ENCODE assay signal across 8 mouse cellular contexts in the genomic region with DNA sequence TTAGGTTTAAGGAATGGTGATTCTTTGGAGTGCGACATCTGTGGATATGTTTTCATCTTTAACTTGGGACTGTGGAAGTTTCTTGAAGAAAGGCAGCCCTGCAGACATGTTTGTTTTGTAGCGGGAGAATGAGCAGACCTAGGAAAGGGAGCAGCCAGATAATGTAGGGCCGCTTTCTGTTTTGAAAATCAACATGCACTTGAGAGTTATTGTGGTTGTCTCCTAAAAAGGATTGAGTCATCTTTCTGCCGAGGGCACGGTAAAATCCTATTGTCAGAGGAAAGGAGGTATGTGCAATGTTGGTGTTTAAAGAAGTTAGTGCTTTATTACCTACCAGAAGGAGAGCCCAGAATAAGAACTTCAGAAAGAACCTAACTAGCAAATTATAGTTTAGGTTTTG. TPM values are rescaled to one million over a fixed set of nuclear protein-coding genes. Genes with fewer than 3 reads are reported as not detected.
DNase-seq lines count a peak whose midpoint lies in the region; ATAC-seq lines count a peak whose summit lies in the region.
"Had no signal": no experiment of that assay in that cellular context is flagged by ENCODE, and none has a peak within 500 bp of the region (broad histone marks: within the 10 kb centered on the region; RNA-seq: fewer than 3 reads in every experiment).

No protein-coding gene starts in this region.

- no peak for DNase-seq in lung, postnatal 10 days
- no peak for DNase-seq in gastrocnemius, postnatal 10 days
- no peak for DNase-seq in frontal cortex, postnatal 25 days (ENCODE audit: low spot score in 2 of 2)
- DNase-seq: thymus, postnatal 4 days had no signal

- peaks cover 51% of the 10 kb centered on the region for H3K4me1 ChIP-seq in lung, embryonic 16.5 days (replicated peaks; ENCODE audit: control insufficient read depth, insufficient read depth, low read length)
- peaks cover 52% of the 10 kb centered on the region for H3K4me1 ChIP-seq in forebrain, embryonic 15.5 days
- H3K4me1 ChIP-seq in limb, embryonic 15.5 days: peaks cover 37% of the 10 kb centered on the region
- peaks cover 45% of the 10 kb centered on the region for H3K4me1 ChIP-seq in stomach, embryonic 16.5 days (ENCODE audit: control insufficient read depth, insufficient read depth, low read length)

- WGBS in lung, embryonic 16.5 days: 27% methylated on average over 5 of the region's 5 CpGs
- 29% methylated on average over 5 of the region's 5 CpGs for WGBS in forebrain, embryonic 15.5 days
- WGBS in limb, embryonic 15.5 days: 16% methylated on average over 5 of the region's 5 CpGs
- WGBS in stomach, embryonic 16.5 days: 22% methylated on average over 5 of the region's 5 CpGs

- H3K4me3 ChIP-seq in lung, embryonic 16.5 days (ENCODE audit: low read length): peak overlapping the region; percentile 94
- H3K4me3 ChIP-seq in forebrain, embryonic 15.5 days: peak overlapping the region; percentile 53
- peak overlapping the region; percentile 86 for H3K4me3 ChIP-seq in limb, embryonic 15.5 days
- peak overlapping the region; percentile 90; the same call in 1 of the 2 replicates for H3K4me3 ChIP-seq in stomach, embryonic 16.5 days (replicated peaks; ENCODE audit: low read length)

- no peaks in the 10 kb centered on the region for H3K27me3 ChIP-seq in lung, embryonic 16.5 days (ENCODE audit: control insufficient read depth, insufficient read depth, low read depth, low read length)
- no peaks in the 10 kb centered on the region for H3K27me3 ChIP-seq in forebrain, embryonic 15.5 days
- H3K27me3 ChIP-seq in limb, embryonic 15.5 days: no peaks in the 10 kb centered on the region
- H3K27me3 ChIP-seq in stomach, embryonic 16.5 days (ENCODE audit: control insufficient read depth, insufficient read depth, low read length): no peaks in the 10 kb centered on the region

- H3K9ac ChIP-seq in lung, embryonic 16.5 days (ENCODE audit: low read length): peak overlapping the region; percentile 98
- H3K9ac ChIP-seq in forebrain, embryonic 15.5 days (replicated peaks): 0 out of 2 replicates have a peak overlapping the region, but pooled peaks have one; percentile 95
- no peak overlapping the region for H3K9ac ChIP-seq in limb, embryonic 15.5 days
- H3K9ac ChIP-seq in stomach, embryonic 16.5 days (ENCODE audit: low read length): peak overlapping the region; percentile 95; the same call in 1 of the 2 replicates

- peak overlapping the region; percentile 3; the same call in 1 of the 2 replicates for H3K27ac ChIP-seq in lung, embryonic 16.5 days (ENCODE audit: low read length)
- no peak overlapping the region for H3K27ac ChIP-seq in forebrain, embryonic 15.5 days (replicated peaks)
- H3K27ac ChIP-seq in limb, embryonic 15.5 days: peak overlapping the region; percentile 33; the same call in 1 of the 2 replicates
- peak overlapping the region; percentile 8; the same call in 1 of the 2 replicates for H3K27ac ChIP-seq in stomach, embryonic 16.5 days (ENCODE audit: low read length)

- ATAC-seq in lung, embryonic 16.5 days (ENCODE audit: low read depth): no peak
- ATAC-seq in forebrain, embryonic 15.5 days (replicated peaks): no peak
- no peak for ATAC-seq in limb, embryonic 15.5 days (ENCODE audit: insufficient number of reproducible peaks, low FRiP score, low TSS enrichment, low read depth)
- ATAC-seq in stomach, embryonic 16.5 days (ENCODE audit: insufficient read depth, low FRiP score): no peak

- no peaks in the 10 kb centered on the region for H3K36me3 ChIP-seq in lung, embryonic 16.5 days (ENCODE audit: control insufficient read depth, insufficient read depth, low read length)
- H3K36me3 ChIP-seq in forebrain, embryonic 15.5 days: no peaks in the 10 kb centered on the region
- no peaks in the 10 kb centered on the region for H3K36me3 ChIP-seq in limb, embryonic 15.5 days
- H3K36me3 ChIP-seq in stomach, embryonic 16.5 days (ENCODE audit: control insufficient read depth, insufficient read depth, low read length): no peaks in the 10 kb centered on the region

- peak overlapping the region; percentile 81 for H3K4me2 ChIP-seq in lung, embryonic 16.5 days (ENCODE audit: low read depth, low read length)
- peak overlapping the region; percentile 96 for H3K4me2 ChIP-seq in forebrain, embryonic 15.5 days (replicated peaks)
- peak overlapping the region; percentile 78 for H3K4me2 ChIP-seq in limb, embryonic 15.5 days
- H3K4me2 ChIP-seq in stomach, embryonic 16.5 days (ENCODE audit: low read depth, low read length): peak overlapping the region; percentile 98

- no peaks in the 10 kb centered on the region for H3K9me3 ChIP-seq in lung, embryonic 16.5 days (ENCODE audit: control insufficient read depth, low read length)
- no peaks in the 10 kb centered on the region for H3K9me3 ChIP-seq in forebrain, embryonic 15.5 days
- no peaks in the 10 kb centered on the region for H3K9me3 ChIP-seq in limb, embryonic 15.5 days
- H3K9me3 ChIP-seq in stomach, embryonic 16.5 days (replicated peaks; ENCODE audit: control insufficient read depth, low read length): no peaks in the 10 kb centered on the region

RNA-seq across cellular contexts. Expression of gene Igf1r, which starts 2.6 kb away (rescaled TPM):
- 19.9 and 22.9 TPM in 2 replicates for polyA plus RNA-seq in lung, embryonic 16.5 days (2015; fragmentation: Nextera tagmentation; extraction: Ambion mirVana)
- polyA plus RNA-seq in forebrain, embryonic 15.5 days (2015; fragmentation: Nextera tagmentation; extraction: Ambion mirVana): 26.8 and 28.5 TPM in 2 replicates
- 22.1 and 26.3 TPM in 2 replicates for polyA plus RNA-seq in limb, embryonic 15.5 days (2015; fragmentation: Nextera tagmentation; extraction: Ambion mirVana)
- polyA plus RNA-seq in stomach, embryonic 16.5 days (2015; fragmentation: Nextera tagmentation; extraction: Ambion mirVana): 15.0 and 15.4 TPM in 2 replicates
- 10 to 100 TPM; 16.6 to 24.7 TPM for total RNA-seq in gastrocnemius, postnatal 10 days (2021)
